Mouse (Mus musculus) embryonic facial prominence, embryonic 10.5 days (tissue): ENCODE measurements around the gene BC067074. TPM values are rescaled to one million over a fixed set of nuclear protein-coding genes. Genes with fewer than 3 reads are reported as not detected.

Experiments
- DNase-seq: peaks from one replicate; pipeline ENCODE4 v3.0.0-alpha.2; 2017; ENCODE audit warnings: low spot score
- H3K27ac ChIP-seq: fragments of 300-500 bp; sonication (generic); replicated peaks from 2 replicates; pipeline ENCODE4 v1.5.1; 2016; ENCODE audit warnings: mild to moderate bottlenecking
- H3K27me3 ChIP-seq: fragments of 300-500 bp; sonication (generic); replicated peaks from 2 replicates; pipeline ENCODE4 v1.6.1; 2016; ENCODE audit warnings: low read depth, mild to moderate bottlenecking; ENCODE audit not compliant: poor library complexity, severe bottlenecking
- H3K36me3 ChIP-seq: fragments of 300-500 bp; sonication (generic); replicated peaks from 2 replicates; pipeline ENCODE4 v1.6.1; 2016; ENCODE audit warnings: mild to moderate bottlenecking, moderate library complexity
- H3K4me1 ChIP-seq: fragments of 300-500 bp; sonication (generic); 2 replicates; pipeline ENCODE4 v1.6.1; 2016
- H3K4me3 ChIP-seq: fragments of 300-500 bp; sonication (generic); 2 replicates; pipeline ENCODE4 v1.5.1; 2016; ENCODE audit warnings: mild to moderate bottlenecking, moderate library complexity
- H3K9me3 ChIP-seq: fragments of 300-500 bp; sonication (generic); 2 replicates; pipeline ENCODE4 v1.6.1; 2016; ENCODE audit warnings: mild to moderate bottlenecking
- WGBS: fragments of 180-500 bp; shearing (Covaris S2); methylation state at CpG from one replicate; pipeline ENCODE4 v1.1.7; 2016; 5-methylcytosine and 5-hydroxymethylcytosine counted together
- polyA plus RNA-seq: library from polyadenylated mRNA; unstranded; fragments of >200 nt; fragmentation: Nextera tagmentation; extraction: Ambion mirVana; gene quantifications from 2 replicates; pipeline ENCODE4 v1.2.1, GENCODE M21; 2016

Gene BC067074
- polyA plus RNA-seq, 1 experiment from 2014 or later: 3.3 TPM

DNA sequence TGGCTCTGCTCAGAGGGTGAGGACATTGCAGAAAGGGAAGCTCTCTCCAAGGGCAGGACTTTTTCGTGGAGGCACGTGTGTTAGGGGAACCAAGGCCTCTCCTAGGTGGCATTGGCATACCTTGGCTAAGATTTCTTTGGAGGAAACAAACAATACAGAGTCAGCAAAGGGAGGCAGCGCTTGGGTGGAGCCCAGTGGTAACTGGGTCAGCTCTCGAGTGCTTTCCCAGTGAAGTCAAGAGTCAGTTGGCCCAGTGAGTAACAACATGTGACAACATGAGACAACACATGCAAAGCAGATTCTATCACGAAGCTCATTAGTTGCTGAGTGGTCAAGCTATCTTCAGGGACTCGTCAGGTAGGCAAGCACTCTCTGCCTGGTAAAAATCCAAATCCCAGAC lies 40.4 kb downstream of the BC067074 start:
- no peak for DNase-seq
- H3K4me3 ChIP-seq: no peak overlapping the region
- peaks cover 34% of the 10 kb centered on the region for H3K4me1 ChIP-seq
- 0 out of 2 replicates have a peak overlapping the region, but pooled peaks have one; percentile 26 for H3K27ac ChIP-seq
- WGBS: 87% methylated on average over 6 of the region's 6 CpGs
- no peaks in the 10 kb centered on the region for H3K27me3 ChIP-seq
- peaks cover 11% of the 10 kb centered on the region; the same call in 1 of the 2 replicates for H3K36me3 ChIP-seq
- peaks cover 10% of the 10 kb centered on the region; the same call in 1 of the 2 replicates for H3K9me3 ChIP-seq

DNA sequence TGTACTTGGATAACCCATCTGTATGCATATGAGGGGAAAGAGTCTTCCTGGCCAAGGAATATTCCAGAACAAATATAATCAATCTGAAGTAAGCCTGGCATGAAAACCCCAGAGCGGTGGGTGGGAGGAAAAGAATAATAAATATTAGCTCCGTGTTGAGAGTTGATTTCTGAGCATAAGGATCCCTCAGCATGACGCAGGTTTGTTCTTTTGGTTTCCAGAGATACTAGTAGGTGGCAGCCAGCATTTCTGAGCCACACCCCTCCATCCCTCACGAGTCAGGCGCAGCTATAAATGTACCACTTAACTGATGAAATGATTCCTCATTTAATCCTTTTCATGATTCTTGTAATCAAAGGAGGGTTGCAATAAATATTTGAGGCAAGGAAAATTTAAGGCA lies 41.0 kb downstream of the BC067074 start:
- Histone ChIP-seq H3K9me3 (peaks cover 10% of the 10 kb centered on the region; the same call in 1 of the 2 replicates), H3K27me3 (no peaks in the 10 kb centered on the region), H3K27ac (no peak overlapping the region), H3K4me1 (peaks cover 34% of the 10 kb centered on the region), H3K36me3 (peaks cover 11% of the 10 kb centered on the region; the same call in 1 of the 2 replicates), H3K4me3 (no peak overlapping the region)
- WGBS: 87% methylated on average over 5 of the region's 5 CpGs
- DNase-seq: no peak

DNA sequence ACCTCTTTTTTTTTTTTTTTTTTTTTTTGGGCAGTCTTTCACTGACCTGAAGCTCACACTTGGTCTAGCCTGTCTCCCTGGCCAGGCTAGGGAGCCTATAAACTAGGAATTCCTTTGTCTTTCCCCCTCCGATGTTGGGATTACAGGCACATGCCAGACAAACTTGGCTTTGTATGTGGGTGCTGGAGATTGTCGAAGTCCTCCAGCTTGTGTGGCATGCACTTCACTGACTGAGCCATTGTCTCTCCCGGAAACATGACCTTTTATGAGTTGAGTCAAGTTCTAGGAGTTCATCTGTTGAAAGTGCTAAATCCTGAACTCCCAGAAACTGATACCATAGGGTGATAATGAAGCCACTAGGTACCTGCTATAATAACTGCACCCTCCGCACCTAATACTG lies 41.8 kb downstream of the BC067074 start:
- H3K4me3 ChIP-seq: no peak overlapping the region
- H3K27me3 ChIP-seq: no peaks in the 10 kb centered on the region
- no peak overlapping the region for H3K27ac ChIP-seq
- H3K36me3 ChIP-seq: peaks cover 8% of the 10 kb centered on the region; the same call in 1 of the 2 replicates
- WGBS: 73% methylated on average over 4 of the region's 4 CpGs
- no peak for DNase-seq
- peaks cover 10% of the 10 kb centered on the region; the same call in 1 of the 2 replicates for H3K9me3 ChIP-seq
- peaks cover 34% of the 10 kb centered on the region for H3K4me1 ChIP-seq

DNA sequence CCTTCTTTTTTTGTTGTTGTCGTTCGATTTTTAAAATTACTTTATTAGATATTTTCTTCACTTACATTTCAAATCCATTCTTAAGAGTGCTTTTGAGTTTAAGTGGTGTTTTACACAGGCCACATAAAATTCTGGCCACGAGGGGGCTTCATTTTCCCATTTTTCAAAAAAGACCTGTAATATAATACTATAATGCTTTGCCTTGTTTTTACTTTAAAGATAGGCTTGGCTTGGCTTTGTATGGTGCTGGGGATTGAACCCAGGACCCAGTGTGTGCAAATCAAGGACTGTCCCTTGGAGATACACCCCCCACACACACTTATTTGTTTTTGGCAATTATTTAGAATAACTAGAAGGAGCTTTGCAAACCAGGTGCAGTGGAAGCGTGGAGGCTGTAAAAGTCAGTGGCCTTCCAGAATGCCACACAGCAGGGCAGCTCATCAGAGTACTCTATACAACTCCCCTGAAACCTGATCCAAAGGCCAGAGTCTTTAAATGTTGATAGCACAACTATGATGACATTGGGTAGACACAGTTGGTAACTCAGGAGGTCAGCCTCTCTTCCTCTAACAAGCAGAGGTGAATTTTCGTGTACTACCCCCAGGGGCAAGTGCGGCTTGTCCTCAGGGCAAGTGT lies 44.4 kb downstream of the BC067074 start:
- H3K27ac ChIP-seq: peak overlapping the region; percentile 24
- no peaks in the 10 kb centered on the region for H3K36me3 ChIP-seq
- H3K4me1 ChIP-seq: peaks cover 30% of the 10 kb centered on the region
- H3K9me3 ChIP-seq: no peaks in the 10 kb centered on the region
- WGBS: 52% methylated on average over 6 of the region's 6 CpGs
- H3K4me3 ChIP-seq: no peak overlapping the region
- peak; percentile 49 for DNase-seq
- no peaks in the 10 kb centered on the region for H3K27me3 ChIP-seq

DNA sequence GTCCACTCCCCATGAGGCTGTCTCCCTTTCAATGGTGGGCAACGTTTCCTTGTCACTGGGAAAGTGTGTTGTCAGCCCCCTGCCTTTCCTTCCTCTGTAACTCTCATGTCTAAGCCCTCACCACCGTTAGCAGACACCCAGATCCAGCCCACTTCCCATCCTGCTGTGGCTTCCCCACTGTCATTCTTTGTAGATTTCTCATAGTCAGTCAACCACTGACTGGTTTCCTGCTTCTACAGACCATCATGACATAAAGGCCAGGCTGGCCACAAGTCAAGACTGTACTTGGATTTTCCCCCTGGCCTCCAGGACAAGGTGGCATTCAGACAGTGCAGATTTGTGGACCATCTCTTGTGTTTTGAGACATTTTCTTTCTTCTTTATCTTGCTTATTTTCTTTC lies 47.7 kb downstream of the BC067074 start:
- Histone ChIP-seq H3K27ac (no peak overlapping the region), H3K9me3 (no peaks in the 10 kb centered on the region), H3K4me3 (no peak overlapping the region), H3K4me1 (peaks cover 25% of the 10 kb centered on the region), H3K36me3 (no peaks in the 10 kb centered on the region), H3K27me3 (no peaks in the 10 kb centered on the region)
- no peak for DNase-seq
- 62% methylated on average over 2 of the region's 2 CpGs for WGBS

DNA sequence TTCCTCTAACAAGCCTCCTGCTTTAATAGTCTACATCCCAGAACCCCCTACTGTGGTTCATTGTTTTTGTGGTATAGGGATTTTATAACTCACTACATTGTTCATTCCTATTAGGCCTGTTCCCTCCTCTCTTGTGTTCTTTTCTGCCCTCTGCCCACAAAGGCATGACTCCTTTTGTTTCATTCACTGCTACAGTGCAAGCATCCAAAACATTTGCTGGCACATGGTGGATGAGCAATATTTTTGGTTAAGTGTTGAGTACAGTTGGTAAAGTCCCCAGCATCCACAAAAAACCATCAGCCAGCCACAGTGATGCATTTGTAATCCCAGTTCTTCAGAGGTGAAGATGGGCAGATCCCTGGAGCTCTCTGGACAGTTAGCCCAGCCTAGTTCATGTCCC lies 48.2 kb downstream of the BC067074 start:
- Histone ChIP-seq H3K4me1 (peaks cover 29% of the 10 kb centered on the region), H3K27ac (no peak overlapping the region), H3K27me3 (no peaks in the 10 kb centered on the region), H3K36me3 (no peaks in the 10 kb centered on the region), H3K9me3 (no peaks in the 10 kb centered on the region), H3K4me3 (no peak overlapping the region)
- DNase-seq: no peak

DNA sequence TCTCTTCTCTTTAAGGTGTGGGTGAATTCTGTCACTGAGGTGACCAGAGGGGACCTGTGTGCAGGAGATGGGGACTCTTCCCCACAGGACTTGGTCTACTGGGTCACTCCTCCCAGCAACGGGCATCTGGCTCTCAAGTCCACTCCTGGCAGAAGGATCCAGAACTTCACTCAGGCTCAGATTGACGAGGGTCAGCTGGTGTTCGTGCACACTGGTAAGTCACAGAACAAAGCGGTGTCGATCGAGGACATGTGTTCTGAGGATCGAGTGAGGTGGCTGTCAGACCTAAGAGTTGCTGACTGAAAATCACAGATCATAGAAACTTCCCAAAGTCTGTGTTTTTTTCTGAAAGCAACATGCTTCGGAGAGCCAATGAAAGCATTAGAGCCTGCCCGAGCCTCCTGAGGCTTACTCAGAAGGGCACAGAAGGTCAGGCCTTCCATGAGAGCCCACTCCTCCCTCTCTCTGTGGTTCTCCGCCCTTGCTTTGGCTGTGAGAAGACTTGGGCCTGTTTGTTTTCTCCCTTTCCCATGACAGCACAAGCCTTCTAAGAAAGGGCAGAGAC lies 49.5 kb downstream of the BC067074 start:
- 79% methylated on average over 10 of the region's 10 CpGs for WGBS

DNA sequence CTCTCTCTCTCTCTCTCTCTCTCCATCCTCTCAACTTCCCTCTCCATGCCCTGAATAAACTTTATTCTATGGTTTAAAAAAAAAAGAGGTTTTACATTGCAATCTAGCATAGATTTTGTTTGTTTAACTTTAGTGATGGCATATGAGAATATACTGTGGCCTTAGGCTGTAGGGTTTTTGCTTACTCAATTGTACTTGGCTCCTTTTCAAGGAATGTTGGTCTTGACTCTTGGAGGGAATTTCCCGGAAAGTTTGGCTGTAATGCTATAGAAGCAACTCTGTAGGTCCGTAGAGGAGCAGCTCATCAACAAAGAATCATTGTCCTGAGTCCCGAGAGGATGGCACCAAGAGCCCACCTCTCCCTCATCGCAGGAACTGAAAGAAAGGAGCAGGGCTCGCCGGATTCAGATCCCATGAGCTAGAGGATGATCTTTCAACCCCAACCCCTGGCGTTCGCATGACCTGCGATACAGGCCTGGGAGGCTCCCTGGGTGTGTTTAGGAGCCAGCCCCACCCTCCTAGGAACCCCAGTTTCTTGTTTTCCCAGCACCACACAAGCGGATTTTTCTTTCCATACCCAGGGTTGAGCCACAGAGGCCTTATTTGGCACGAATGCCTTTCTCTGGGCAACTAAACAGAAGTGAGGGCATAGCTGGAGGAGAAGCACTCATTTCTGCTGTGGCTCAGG lies 57.9 kb downstream of the BC067074 start:
- Histone ChIP-seq H3K4me3 (no peak overlapping the region), H3K27me3 (peaks cover 10% of the 10 kb centered on the region), H3K4me1 (peaks cover 45% of the 10 kb centered on the region), H3K27ac (peak overlapping the region; percentile 51; the same call in 1 of the 2 replicates), H3K36me3 (no peaks in the 10 kb centered on the region), H3K9me3 (no peaks in the 10 kb centered on the region)
- DNase-seq: no peak
- WGBS: 52% methylated on average over 11 of the region's 11 CpGs

More for the DNA sequence above, 49.5 kb downstream of the BC067074 start:
- Histone ChIP-seq H3K4me3 (no peak overlapping the region), H3K36me3 (no peaks in the 10 kb centered on the region), H3K9me3 (no peaks in the 10 kb centered on the region), H3K4me1 (peaks cover 28% of the 10 kb centered on the region), H3K27me3 (no peaks in the 10 kb centered on the region), H3K27ac (no peak overlapping the region)
- DNase-seq: no peak

DNA sequence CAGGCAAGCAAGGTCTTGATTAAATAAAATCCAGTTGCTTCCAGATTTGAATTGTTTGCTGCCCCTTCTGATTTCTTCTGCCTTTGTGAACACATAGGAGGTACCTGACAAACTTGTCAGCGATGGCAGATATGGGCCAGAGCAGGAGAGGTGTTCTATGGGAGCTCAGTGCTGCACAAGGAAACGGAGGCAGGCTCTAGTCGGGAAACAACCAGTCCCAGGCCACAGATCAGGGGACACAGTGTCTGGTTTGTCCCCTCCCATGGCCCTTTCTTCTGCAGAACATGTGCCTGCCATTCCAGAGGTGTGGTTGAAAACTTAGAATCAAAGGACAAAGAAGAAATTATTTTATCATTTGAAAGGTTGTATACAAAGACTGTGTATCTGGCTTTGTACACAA lies 60.6 kb downstream of the BC067074 start:
- Histone ChIP-seq H3K4me1 (peaks cover 43% of the 10 kb centered on the region), H3K4me3 (no peak overlapping the region), H3K27ac (no peak overlapping the region), H3K9me3 (no peaks in the 10 kb centered on the region), H3K36me3 (no peaks in the 10 kb centered on the region), H3K27me3 (peaks cover 10% of the 10 kb centered on the region)
- WGBS: 83% methylated on average over 3 of the region's 3 CpGs
- no peak for DNase-seq

DNA sequence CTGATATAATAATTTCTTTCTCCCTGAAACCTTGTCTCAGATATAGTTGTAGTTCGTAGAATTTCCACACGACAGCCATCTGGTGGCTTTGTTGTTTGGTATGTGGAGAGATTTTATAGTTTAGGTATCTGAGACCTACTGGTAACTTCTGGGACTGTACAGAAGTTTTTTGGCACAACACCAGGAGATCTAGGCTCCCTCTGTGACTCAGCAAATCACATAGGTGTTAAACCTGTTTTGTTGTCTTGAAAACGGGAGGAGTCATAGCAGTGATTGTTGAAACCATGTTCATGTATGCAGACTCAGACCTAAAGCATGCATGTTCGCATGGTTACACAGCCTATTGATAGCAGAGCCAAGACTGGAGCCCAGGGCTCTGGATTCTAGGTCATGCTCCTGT lies 61.0 kb downstream of the BC067074 start:
- Histone ChIP-seq H3K36me3 (no peaks in the 10 kb centered on the region), H3K27ac (no peak overlapping the region), H3K4me1 (peaks cover 43% of the 10 kb centered on the region), H3K9me3 (no peaks in the 10 kb centered on the region), H3K4me3 (no peak overlapping the region), H3K27me3 (peaks cover 10% of the 10 kb centered on the region)
- 91% methylated on average over 4 of the region's 4 CpGs for WGBS
- no peak for DNase-seq

DNA sequence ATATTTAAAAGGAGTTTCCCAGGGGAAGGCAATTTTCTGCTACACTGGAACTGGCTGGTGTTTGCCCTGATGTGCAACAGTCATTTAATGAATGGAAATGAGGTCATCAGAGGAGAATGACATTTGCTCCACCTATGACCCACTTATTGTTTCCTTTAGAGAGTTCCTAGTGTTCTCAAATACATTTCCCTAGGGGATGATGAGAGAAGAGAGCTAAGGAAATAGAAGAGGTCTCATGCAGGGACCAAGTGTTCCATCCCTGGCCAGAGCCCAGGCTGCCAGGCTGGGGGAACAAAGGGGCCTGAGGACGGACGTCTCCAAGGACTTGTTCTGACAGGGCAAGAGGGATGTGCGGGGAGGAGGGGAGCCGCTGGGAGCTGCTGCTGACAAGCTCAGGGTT lies 62.1 kb downstream of the BC067074 start:
- Histone ChIP-seq H3K4me3 (no peak overlapping the region), H3K4me1 (peaks cover 43% of the 10 kb centered on the region), H3K27ac (peak overlapping the region; percentile 48), H3K36me3 (no peaks in the 10 kb centered on the region), H3K9me3 (no peaks in the 10 kb centered on the region), H3K27me3 (peaks cover 10% of the 10 kb centered on the region)
- DNase-seq: no peak
- 15% methylated on average over 4 of the region's 4 CpGs for WGBS

DNA sequence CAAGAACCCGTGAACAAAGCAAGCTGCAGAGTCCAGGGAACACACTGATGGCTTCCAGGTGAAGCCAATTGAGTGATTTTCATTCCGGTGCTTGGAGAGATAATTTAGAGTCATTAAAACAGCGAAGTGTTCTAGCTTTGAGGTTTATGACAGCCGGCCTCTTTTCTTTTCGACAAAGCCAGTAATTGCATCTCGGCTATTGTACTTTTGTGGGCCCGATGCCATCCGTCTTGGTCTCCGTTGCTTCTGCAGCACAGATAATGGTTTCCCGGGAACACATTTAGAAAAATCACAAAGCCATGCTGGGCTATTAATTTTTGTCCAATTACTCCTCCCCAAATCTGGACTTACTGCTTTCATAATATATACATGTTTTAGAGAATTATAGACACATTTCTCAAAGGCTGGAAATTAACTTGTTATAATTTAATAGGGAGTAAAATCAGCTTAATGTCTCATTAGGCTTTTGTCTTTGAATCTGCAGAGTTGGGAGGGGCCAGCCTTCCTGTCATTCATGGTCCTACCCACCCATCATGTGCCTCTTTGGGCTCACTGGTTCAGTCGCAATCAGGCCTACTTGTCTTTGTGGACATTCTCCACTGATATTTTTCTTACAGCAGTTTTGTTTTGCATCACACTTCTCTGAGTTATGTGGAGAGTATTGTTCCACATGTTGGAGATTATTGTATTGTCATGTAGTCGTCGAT lies 64.6 kb downstream of the BC067074 start:
- Histone ChIP-seq H3K36me3 (0 out of 2 replicates have a peak, but pooled peaks cover 5% of the 10 kb centered on the region), H3K4me3 (no peak overlapping the region), H3K27me3 (peaks cover 4% of the 10 kb centered on the region; the same call in 1 of the 2 replicates), H3K4me1 (peaks cover 34% of the 10 kb centered on the region), H3K27ac (no peak overlapping the region), H3K9me3 (no peaks in the 10 kb centered on the region)
- DNase-seq: no peak
- 79% methylated on average over 13 of the region's 13 CpGs for WGBS
